Mouse (Mus musculus) adrenal gland, adult (tissue): ENCODE data around the gene Zfand5.
A peak's percentile ranks its signal among the peaks of the same experiment; 100 is the strongest.
"Not testable (repeated sequence)": the region's sequence is repeated elsewhere in the genome, so short reads cannot be mapped to it uniquely, and the experiment has no call there.

Source experiments
- DNase-seq, 2 experiments: peaks; one replicate each; pipeline ENCODE4 v3.0.0; 2022 to 2023; ENCODE audit warnings: low spot score in 1 of 2; ENCODE audit not compliant: inconsistent age in 2 of 2

Zfand5 gene

GRCm38 (mm10) chr19:21271741-21272654 lies at the start of gene Zfand5:
Zfand5 (plus strand) TSS chr19:21272278.
- DNase-seq = peak; percentile 100

- DNase-seq = peak; percentile 86 to 88
Measured at GRCm38 (mm10) chr19:21227131-21227530, 44.9 kb upstream of the Zfand5 start.

GRCm38 (mm10) chr19:21227754-21228153 lies 44.3 kb upstream of the Zfand5 start:
- DNase-seq = no peak

- not testable (repeated sequence) for DNase-seq
Measured at GRCm38 (mm10) chr19:21248730-21249129, 23.3 kb upstream of the Zfand5 start.

- no peak for DNase-seq
Measured at GRCm38 (mm10) chr19:21253846-21254245, 18.2 kb upstream of the Zfand5 start.

GRCm38 (mm10) chr19:21255920-21256319 lies 16.2 kb upstream of the Zfand5 start:
- no peak for DNase-seq

GRCm38 (mm10) chr19:21259453-21259852 lies 12.6 kb upstream of the Zfand5 start:
- DNase-seq = no peak

GRCm38 (mm10) chr19:21260280-21260679 lies 11.8 kb upstream of the Zfand5 start:
- no peak for DNase-seq

GRCm38 (mm10) chr19:21271186-21271585 lies 892 bp upstream of the Zfand5 start:
- no peak for DNase-seq

- peak; percentile 77 to 87 for DNase-seq
Measured at GRCm38 (mm10) chr19:21272655-21273284, 692 bp downstream of the Zfand5 start.

GRCm38 (mm10) chr19:21273440-21273839 lies 1.4 kb downstream of the Zfand5 start:
- DNase-seq = peak in 1 of 2 experiments; percentile 65

GRCm38 (mm10) chr19:21274181-21274591 lies 2.1 kb downstream of the Zfand5 start:
- DNase-seq = peak; percentile 76 to 90

GRCm38 (mm10) chr19:21274714-21275113 lies 2.6 kb downstream of the Zfand5 start:
- DNase-seq = no peak

GRCm38 (mm10) chr19:21276317-21276716 lies 4.2 kb downstream of the Zfand5 start:
- peak in 1 of 2 experiments; percentile 64 for DNase-seq

GRCm38 (mm10) chr19:21286421-21287097 lies 14.5 kb downstream of the Zfand5 start:
- DNase-seq = peak in 1 of 2 experiments; percentile 22

GRCm38 (mm10) chr19:21297411-21297810 lies 25.3 kb downstream of the Zfand5 start:
- no peak for DNase-seq

- no peak for DNase-seq
Measured at GRCm38 (mm10) chr19:21301787-21302186, 29.7 kb downstream of the Zfand5 start.

- no peak for DNase-seq
Measured at GRCm38 (mm10) chr19:21307755-21308154, 35.7 kb downstream of the Zfand5 start.

GRCm38 (mm10) chr19:21310364-21310763 lies 38.3 kb downstream of the Zfand5 start:
- peak in 1 of 2 experiments; percentile 9 for DNase-seq

GRCm38 (mm10) chr19:21315701-21316100 lies 43.6 kb downstream of the Zfand5 start:
- DNase-seq = no peak

- no peak for DNase-seq
Measured at GRCm38 (mm10) chr19:21319618-21320017, 47.5 kb downstream of the Zfand5 start.
